Mouse (Mus musculus): ENCODE data around the gene Arhgef18.

GRCm38 (mm10) chr8:3392771-3393710 lies at the start of gene Arhgef18:
- TF ChIP-seq CTCF (IDR thresholded peaks at IDR 0.05; ENCODE audit: borderline replicate concordance, insufficient read depth, low read length) (no peak), POLR2A (IDR thresholded peaks at IDR 0.05; ENCODE audit: low read depth, low read length) (peak; percentile 80)

Measured in embryonic fibroblast, embryonic 13.5 days (primary cell).